Mouse (Mus musculus) liver, adult 10 weeks (tissue): ENCODE results near the gene Egr2. TPM values are rescaled to one million over a fixed set of nuclear protein-coding genes. Genes with fewer than 3 reads are reported as not detected.

Experiments
- polyA plus RNA-seq: library from polyadenylated mRNA; stranded (reverse); fragments of 350-450 nt; fragmentation: Illumina TruSeq; extraction: RNeasy Lipid Tissue Mini Kit (QIAGEN cat#74804); gene quantifications from one replicate; pipeline ENCODE4 v1.2.3, GENCODE M21; 2014; ENCODE audit warnings: low read depth, low replicate concordance

The Egr2 gene
- not detected for polyA plus RNA-seq

DNA sequence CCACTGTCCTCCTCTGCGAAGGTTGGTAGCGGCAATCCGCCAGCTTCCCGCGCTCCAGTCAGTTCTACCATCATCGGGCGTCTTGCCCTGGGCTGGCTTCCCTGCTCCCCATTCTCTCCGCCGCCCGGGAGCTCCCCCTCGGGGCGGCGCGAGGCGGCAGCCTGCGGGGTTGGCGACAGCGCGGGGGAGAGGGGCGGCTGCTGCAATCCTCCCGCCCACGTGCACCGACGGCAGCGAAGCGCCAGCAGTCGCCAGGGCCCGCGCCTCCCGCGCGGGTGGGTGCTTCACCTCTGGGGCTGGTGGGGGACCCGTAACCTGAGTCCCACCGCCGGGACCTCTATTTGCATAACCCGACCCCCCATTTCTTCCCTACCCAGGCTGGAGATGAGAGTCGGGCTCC, at the start of gene Egr2:
Egr2 (plus strand) TSS at position 220 of the 400 bp plus-strand sequence.

DNA sequence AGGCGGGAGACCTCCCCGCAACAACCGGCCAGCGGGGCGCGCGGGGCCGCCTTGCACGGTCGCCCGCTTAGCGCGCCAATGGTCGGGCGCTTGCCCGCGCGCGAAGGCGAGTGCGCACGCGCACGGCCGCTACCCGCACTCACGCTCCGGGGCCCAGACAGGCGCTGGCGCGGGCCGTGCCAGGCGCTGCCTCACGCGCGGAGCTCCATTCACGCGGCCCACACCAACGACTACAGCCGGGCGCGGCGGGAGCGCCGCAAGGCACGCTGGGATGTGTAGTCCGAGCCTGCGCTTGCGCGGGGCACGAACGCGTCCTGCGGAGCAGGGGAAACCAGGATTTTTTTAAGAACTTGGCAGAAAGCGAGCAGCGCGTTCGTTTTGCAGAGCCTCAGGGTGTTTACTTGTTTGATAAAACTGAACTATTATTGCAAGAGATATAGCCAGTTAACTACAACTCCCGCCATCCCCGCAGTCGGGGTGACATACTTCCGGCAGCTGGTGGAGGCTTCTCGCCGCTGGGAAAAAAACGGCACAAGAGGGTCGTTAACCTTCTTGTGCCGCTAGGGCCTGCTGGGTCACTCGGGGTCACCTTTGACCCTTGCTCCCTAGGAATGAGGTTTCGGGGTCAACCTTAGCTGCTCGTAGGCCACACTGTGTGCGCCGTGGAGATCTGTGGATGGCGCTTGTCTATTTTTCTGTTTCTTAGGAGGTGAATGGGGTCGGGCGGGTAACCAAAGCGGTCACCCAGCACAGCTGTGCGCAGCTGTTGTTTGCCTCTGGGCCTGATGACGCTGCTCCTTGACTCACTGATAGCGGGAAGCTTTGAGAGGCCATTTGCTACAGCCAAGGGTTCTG, 13.8 kb downstream of the Egr2 start, which contains the start of gene Ado:
Ado (minus strand) TSS at position 79 of the 855 bp plus-strand sequence.

Other genes with a start within 250 kb of the Egr2 start
- 11.8 TPM for gene Ado, start 13.5 kb downstream of the Egr2 start, polyA plus RNA-seq